8 mouse cellular contexts compared by ENCODE assay signal in the genomic region with DNA sequence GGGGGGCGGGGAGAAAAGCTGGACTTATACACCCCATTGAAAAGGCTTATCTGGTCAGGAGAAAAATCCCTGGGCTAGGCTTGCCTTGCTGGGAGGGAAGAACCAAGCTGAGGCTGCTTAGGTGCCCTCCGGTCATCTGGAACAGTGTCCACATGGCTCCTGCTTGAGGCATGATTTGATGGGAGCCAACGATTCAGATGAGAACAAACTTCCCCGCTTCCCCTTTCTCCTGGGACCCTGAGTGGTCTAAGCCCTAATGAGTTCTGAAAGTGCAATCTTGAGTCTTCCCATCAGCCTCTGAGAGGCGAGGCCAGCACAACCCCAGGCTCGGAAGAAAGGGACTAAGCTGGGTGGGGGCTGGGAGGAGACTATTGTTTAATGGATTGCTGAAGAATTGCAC.
A peak's percentile ranks its signal among the peaks of the same experiment; 100 is the strongest.
DNase-seq lines count a peak whose midpoint lies in the region; ATAC-seq lines count a peak whose summit lies in the region.

No protein-coding gene starts in this region.

- H3K9ac ChIP-seq in neural tube, embryonic 15.5 days (replicated peaks): peak overlapping the region; percentile 54

- H3K4me1 ChIP-seq in brown adipose tissue, adult 24 weeks (ENCODE audit: control insufficient read depth, insufficient read depth, insufficient read length, low read length): peaks cover 20% of the 10 kb centered on the region
- peaks cover 33% of the 10 kb centered on the region for H3K4me1 ChIP-seq in neural tube, embryonic 15.5 days

- WGBS in neural tube, embryonic 15.5 days: 0% methylated on average over 5 of the region's 6 CpGs

- peak overlapping the region; percentile 90 for H3K27ac ChIP-seq in brown adipose tissue, adult 24 weeks (replicated peaks; ENCODE audit: low read depth, low read length)
- H3K27ac ChIP-seq in neural tube, embryonic 15.5 days (replicated peaks): peak overlapping the region; percentile 97

- H3K9me3 ChIP-seq in neural tube, embryonic 15.5 days (replicated peaks): no peaks in the 10 kb centered on the region

- H3K36me3 ChIP-seq in neural tube, embryonic 15.5 days: no peaks in the 10 kb centered on the region

- DNase-seq in layer of hippocampus, adult 11-12 months (ENCODE audit: low spot score): peak; percentile 15
- no peak for DNase-seq in layer of hippocampus, postnatal 36 days
- peak; percentile 39 for DNase-seq in forelimb bud, embryonic 11.5 days (ENCODE audit: low read depth, low spot score)
- DNase-seq in kidney, postnatal 4 days: peak; percentile 42 to 58
- DNase-seq in thymus, postnatal 14 days: no peak
- DNase-seq in urinary bladder, adult 2 months (ENCODE audit: low spot score): no peak

- peak overlapping the region; percentile 45 for H3K4me3 ChIP-seq in brown adipose tissue, adult 24 weeks (ENCODE audit: insufficient read depth, low read depth, low read length)
- peak overlapping the region; percentile 40 for H3K4me3 ChIP-seq in neural tube, embryonic 15.5 days (replicated peaks)

- H3K27me3 ChIP-seq in neural tube, embryonic 15.5 days (replicated peaks): no peaks in the 10 kb centered on the region

- peak overlapping the region; percentile 74 for H3K4me2 ChIP-seq in neural tube, embryonic 15.5 days

- ATAC-seq in neural tube, embryonic 15.5 days (ENCODE audit: low FRiP score): peak; percentile 77

Comparison
In these comparisons a context has a peak if more than half of its experiments do, and no peak if none do; other contexts are left out.
1. DNase-seq: peak in layer of hippocampus, adult 11-12 months (single experiment), forelimb bud, embryonic 11.5 days (single experiment) and kidney, postnatal 4 days (2 of 2); none in layer of hippocampus, postnatal 36 days (0 of 2), thymus, postnatal 14 days (single experiment) and urinary bladder, adult 2 months (single experiment).